Comparison of ENCODE assay signal across 23 mouse cellular contexts in genomic region chr4:69095748-69096408, GRCm38 (mm10).
DNase-seq lines count a peak whose midpoint lies in the region; ATAC-seq and TF ChIP-seq lines count a peak whose summit lies in the region.
"Had no signal": no experiment of that assay in that cellular context is flagged by ENCODE, and none has a peak within 500 bp of the region (broad histone marks: within the 10 kb centered on the region; RNA-seq: fewer than 3 reads in every experiment).

No protein-coding gene starts in this region.

- no peak overlapping the region for H3K9ac ChIP-seq in forebrain, embryonic 15.5 days (replicated peaks)
- H3K9ac ChIP-seq: forebrain, embryonic 13.5 days; hindbrain, embryonic 15.5 days; midbrain, embryonic 15.5 days had no signal

- WGBS in forebrain, embryonic 15.5 days, result 90% methylated on average over 6 of the region's 6 CpGs

- no peak for TF ChIP-seq CTCF in gastrocnemius, adult 2 months (IDR thresholded peaks at IDR 0.05)

- H3K4me3 ChIP-seq in forebrain, embryonic 15.5 days, result no peak overlapping the region
- H3K4me3 ChIP-seq in gastrocnemius, adult 2 months, result no peak overlapping the region
- H3K4me3 ChIP-seq: forebrain, embryonic 13.5 days; hindbrain, embryonic 15.5 days; megakaryocyte, embryonic 14.5 days; midbrain, embryonic 15.5 days; myocyte had no signal

- peak; percentile 99 for ATAC-seq in frontal cortex, adult (ENCODE audit: low TSS enrichment)
- ATAC-seq in forebrain, embryonic 15.5 days (replicated peaks), result no peak
- ATAC-seq: forebrain, embryonic 13.5 days; intestine, embryonic 16.5 days; midbrain, embryonic 15.5 days had no signal

- H3K9me3 ChIP-seq in forebrain, embryonic 15.5 days, result no peaks in the 10 kb centered on the region
- H3K9me3 ChIP-seq: forebrain, embryonic 13.5 days; hindbrain, embryonic 15.5 days; megakaryocyte, embryonic 14.5 days; midbrain, embryonic 15.5 days had no signal

- no peak overlapping the region for H3K27ac ChIP-seq in forebrain, embryonic 15.5 days (replicated peaks)
- no peak overlapping the region for H3K27ac ChIP-seq in gastrocnemius, adult 2 months
- H3K27ac ChIP-seq: forebrain, embryonic 13.5 days; hindbrain, embryonic 15.5 days; midbrain, embryonic 15.5 days had no signal

- H3K36me3 ChIP-seq in forebrain, embryonic 15.5 days, result no peaks in the 10 kb centered on the region
- H3K36me3 ChIP-seq: hindbrain, embryonic 15.5 days; midbrain, embryonic 15.5 days had no signal

- no peak overlapping the region for H3K4me2 ChIP-seq in forebrain, embryonic 15.5 days (replicated peaks)
- H3K4me2 ChIP-seq: forebrain, embryonic 13.5 days; hindbrain, embryonic 15.5 days; liver, embryonic 11.5 days; midbrain, embryonic 15.5 days had no signal

- no peaks in the 10 kb centered on the region for H3K27me3 ChIP-seq in forebrain, embryonic 15.5 days
- H3K27me3 ChIP-seq: forebrain, embryonic 13.5 days; hindbrain, embryonic 15.5 days; megakaryocyte, embryonic 14.5 days; midbrain, embryonic 15.5 days had no signal

- DNase-seq in layer of hippocampus, adult 9-11 months, result peak; percentile 27
- DNase-seq in layer of hippocampus, adult 11-12 months (ENCODE audit: low spot score), result no peak
- DNase-seq in frontal cortex, postnatal 36 days (ENCODE audit: low spot score in 2 of 2), result peak; percentile 45 to 73
- DNase-seq in right cerebral cortex, postnatal 10 days (ENCODE audit: low spot score in 2 of 2), result peak; percentile 36 to 79
- no peak for DNase-seq in thymus, postnatal 36 days
- no peak for DNase-seq in gastrocnemius, adult 2 months
- DNase-seq: adrenal gland, adult 8-10 months; B cell, adult 2 months; gastrocnemius, postnatal 10 days; heart, adult 18-20 months; heart, postnatal 36 days; kidney, postnatal 36 days; lung, adult 2 months; thymus, postnatal 14 days had no signal

- intact Hi-C loops in gastrocnemius, adult 2 months (cut with DNase I), result no loop called here

- no peaks in the 10 kb centered on the region for H3K4me1 ChIP-seq in forebrain, embryonic 15.5 days
- H3K4me1 ChIP-seq: forebrain, embryonic 13.5 days; hindbrain, embryonic 15.5 days; megakaryocyte, embryonic 14.5 days; midbrain, embryonic 15.5 days had no signal

Comparison
In these comparisons a context has a peak if more than half of its experiments do, and no peak if none do; other contexts are left out.
1. DNase-seq: peak in layer of hippocampus, adult 9-11 months (single experiment), frontal cortex, postnatal 36 days (2 of 2) and right cerebral cortex, postnatal 10 days (2 of 2); none in layer of hippocampus, adult 11-12 months (single experiment), thymus, postnatal 36 days (0 of 2) and gastrocnemius, adult 2 months (single experiment).